Mouse (Mus musculus) megakaryocyte, embryonic 14.5 days (primary cell): Measurements from ENCODE around the gene Calml4. TPM values are rescaled to one million over a fixed set of nuclear protein-coding genes. Genes with fewer than 3 reads are reported as not detected.
"Not testable (repeated sequence)": the region's sequence is repeated elsewhere in the genome, so short reads cannot be mapped to it uniquely, and the experiment has no call there.

ENCODE experiments used
- H3K27me3 ChIP-seq: replicated peaks from 2 replicates; pipeline ENCODE3; 2012; ENCODE audit warnings: inconsistent platforms
- H3K36me3 ChIP-seq: replicated peaks from 2 replicates; pipeline ENCODE3; 2012; ENCODE audit warnings: low read length, inconsistent platforms, mixed read lengths
- H3K4me1 ChIP-seq: 2 replicates; pipeline ENCODE4 v1.6.1; 2012; ENCODE audit warnings: inconsistent platforms
- H3K4me3 ChIP-seq: replicated peaks from 2 replicates; pipeline ENCODE3; 2012; ENCODE audit warnings: moderate library complexity, mild to moderate bottlenecking, inconsistent platforms
- H3K9me3 ChIP-seq: 2 replicates; pipeline ENCODE4 v1.6.1; 2012; ENCODE audit warnings: inconsistent platforms
- FLI1 ChIP-seq: IDR thresholded peaks from 2 replicates; pipeline ENCODE4 v1.6.1; 2012; ENCODE audit warnings: low read length, inconsistent platforms, mixed read lengths
- GATA1 ChIP-seq: IDR thresholded peaks from 3 replicates; pipeline ENCODE4 v1.6.1; 2012; ENCODE audit warnings: mixed read lengths, low read length, inconsistent platforms, borderline replicate concordance
- polyA plus RNA-seq: library from polyadenylated mRNA; stranded (reverse); fragments of >175 nt; gene quantifications from 2 replicates; pipeline ENCODE4 v1.2.3, GENCODE M21; 2012; ENCODE audit warnings: low replicate concordance; ENCODE audit not compliant: insufficient read depth

Calml4 gene
- polyA plus RNA-seq, 1 experiment, result 2.3 TPM

GRCm38 (mm10) chr9:62851571-62851970 is 6.3 kb upstream of the Calml4 start:
- no peaks in the 10 kb centered on the region for H3K27me3 ChIP-seq
- no peaks in the 10 kb centered on the region for H3K9me3 ChIP-seq
- TF ChIP-seq GATA1 (no peak), FLI1 (no peak)
- peaks cover 57% of the 10 kb centered on the region for H3K4me1 ChIP-seq
- peaks cover 53% of the 10 kb centered on the region for H3K36me3 ChIP-seq
- H3K4me3 ChIP-seq, result no peak overlapping the region

GRCm38 (mm10) chr9:62854483-62854882 is 3.4 kb upstream of the Calml4 start:
- Histone ChIP-seq H3K27me3 (peaks cover 8% of the 10 kb centered on the region), H3K4me3 (no peak overlapping the region), H3K4me1 (peaks cover 60% of the 10 kb centered on the region), H3K9me3 (no peaks in the 10 kb centered on the region), H3K36me3 (peaks cover 27% of the 10 kb centered on the region)
- TF ChIP-seq FLI1 (no peak), GATA1 (no peak)

- Histone ChIP-seq H3K9me3 (no peaks in the 10 kb centered on the region), H3K36me3 (peaks cover 2% of the 10 kb centered on the region), H3K27me3 (peaks cover 13% of the 10 kb centered on the region), H3K4me3 (peak overlapping the region; percentile 47), H3K4me1 (peaks cover 50% of the 10 kb centered on the region)
- TF ChIP-seq FLI1 (no peak), GATA1 (no peak)
These were observed 664 bp upstream of the Calml4 start for GRCm38 (mm10) chr9:62857216-62857615.

DNA sequence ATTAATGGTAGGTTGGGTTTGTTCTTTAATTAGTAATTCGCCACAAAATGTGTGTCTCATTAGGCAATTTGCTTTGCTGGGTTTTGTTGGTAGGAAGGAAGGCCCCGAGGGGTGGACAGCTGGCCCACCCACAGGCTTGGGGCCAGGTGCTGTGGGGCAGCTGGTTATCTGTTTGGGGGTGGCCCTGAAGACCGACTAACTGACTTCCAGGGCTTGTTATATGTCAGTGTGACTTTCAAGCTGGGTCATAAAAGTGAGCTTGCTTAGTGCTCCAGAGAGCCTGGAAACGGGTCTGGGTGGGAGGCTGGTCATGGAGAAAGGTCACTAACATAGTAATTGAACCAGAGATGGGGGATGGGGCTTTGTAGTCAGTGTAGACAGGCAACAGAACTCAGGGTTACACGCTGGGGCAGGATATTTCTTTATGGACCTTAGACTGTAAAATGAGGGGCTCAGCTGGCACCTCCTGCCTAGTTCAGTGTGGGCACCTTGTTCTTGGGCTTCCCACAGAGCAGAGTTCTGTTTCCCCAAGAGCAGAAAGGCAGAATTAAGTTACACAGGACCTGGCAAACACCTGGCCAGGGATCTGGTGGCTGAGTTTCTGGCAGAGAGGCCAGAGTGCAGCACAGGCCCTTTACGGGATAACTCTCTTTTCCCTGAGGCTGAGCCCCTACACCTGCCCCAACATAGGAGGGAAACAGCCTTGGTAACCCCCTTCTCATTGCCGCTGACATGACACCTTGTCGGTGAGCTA is 563 bp downstream of the Calml4 start:
- TF ChIP-seq GATA1 (no peak), FLI1 (no peak)
- H3K4me1 ChIP-seq, result peaks cover 50% of the 10 kb centered on the region
- H3K27me3 ChIP-seq, result peaks cover 13% of the 10 kb centered on the region
- H3K9me3 ChIP-seq, result no peaks in the 10 kb centered on the region
- H3K4me3 ChIP-seq, result no peak overlapping the region
- H3K36me3 ChIP-seq, result no peaks in the 10 kb centered on the region

- not testable (repeated sequence) for H3K4me3 ChIP-seq, H3K36me3 ChIP-seq, H3K9me3 ChIP-seq
- peaks cover 35% of the 10 kb centered on the region for H3K4me1 ChIP-seq
- peaks cover 13% of the 10 kb centered on the region for H3K27me3 ChIP-seq
These were observed 2.2 kb downstream of the Calml4 start for GRCm38 (mm10) chr9:62860102-62860501.

- no peaks in the 10 kb centered on the region for H3K9me3 ChIP-seq
- peaks cover 13% of the 10 kb centered on the region for H3K27me3 ChIP-seq
- H3K4me3 ChIP-seq, result no peak overlapping the region
- H3K36me3 ChIP-seq, result no peaks in the 10 kb centered on the region
- TF ChIP-seq FLI1 (no peak), GATA1 (no peak)
- H3K4me1 ChIP-seq, result peaks cover 35% of the 10 kb centered on the region
These were observed 3.0 kb downstream of the Calml4 start for GRCm38 (mm10) chr9:62860866-62861265.

DNA sequence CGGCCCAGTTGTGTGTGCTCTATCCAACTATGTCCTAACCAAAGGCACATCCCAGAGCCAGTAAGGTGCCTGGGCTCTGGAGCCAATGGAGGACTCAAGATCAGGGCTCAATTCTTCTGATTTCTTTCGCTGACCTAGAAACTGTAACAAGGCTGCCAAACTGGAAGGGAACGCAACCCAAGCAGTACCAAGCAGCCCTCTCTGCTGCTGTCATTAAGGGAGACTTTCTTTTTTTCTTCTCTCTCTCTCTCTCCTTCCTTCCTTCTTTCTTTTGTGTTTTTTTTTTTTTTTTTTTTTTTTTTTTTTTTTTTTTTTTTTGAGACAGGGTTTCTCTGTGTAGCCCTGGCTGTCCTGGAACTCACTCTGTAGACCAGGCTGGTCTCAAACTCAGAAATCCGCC is 11.4 kb downstream of the Calml4 start:
- H3K4me3 ChIP-seq, H3K27me3 ChIP-seq, H3K36me3 ChIP-seq, H3K9me3 ChIP-seq: not testable (repeated sequence)
- peaks cover 33% of the 10 kb centered on the region for H3K4me1 ChIP-seq

GRCm38 (mm10) chr9:62870728-62871127 is 12.8 kb downstream of the Calml4 start:
- TF ChIP-seq GATA1 (no peak), FLI1 (no peak)
- Histone ChIP-seq H3K9me3 (no peaks in the 10 kb centered on the region), H3K4me3 (no peak overlapping the region), H3K4me1 (peaks cover 44% of the 10 kb centered on the region), H3K36me3 (peaks cover 12% of the 10 kb centered on the region), H3K27me3 (peaks cover 2% of the 10 kb centered on the region)

DNA sequence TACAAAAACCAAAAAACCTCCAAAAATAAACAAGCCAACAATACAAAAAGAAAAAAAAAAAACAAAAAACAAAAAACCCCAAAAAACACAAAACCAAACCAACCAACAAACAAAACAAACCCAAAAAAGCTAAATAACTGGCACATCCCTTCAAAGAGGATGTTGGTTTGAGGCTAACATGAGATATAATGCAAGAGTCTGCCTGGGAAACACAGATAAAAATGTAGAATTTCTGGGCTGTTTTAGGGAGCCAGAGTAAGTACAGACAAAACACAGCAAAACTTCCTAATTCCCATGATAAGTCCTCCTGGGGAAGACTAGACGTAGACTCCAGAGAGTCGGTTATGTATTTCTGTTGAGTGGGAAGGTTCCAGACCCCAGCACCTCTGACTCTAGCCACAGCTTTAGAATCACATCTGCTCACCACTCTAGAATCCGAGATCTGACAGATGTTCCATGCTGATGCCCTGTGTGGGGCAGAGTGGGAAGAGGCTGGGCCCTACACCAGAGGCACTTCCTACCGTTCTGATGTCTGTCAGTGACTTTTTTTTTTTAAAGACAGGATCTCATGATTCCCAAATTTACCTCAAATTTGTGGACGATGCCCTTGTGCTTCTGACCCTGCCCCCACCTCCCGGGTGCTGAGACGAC is 19.2 kb downstream of the Calml4 start:
- TF ChIP-seq FLI1, result no peak
- TF ChIP-seq GATA1, result no peak
- H3K27me3 ChIP-seq, result no peaks in the 10 kb centered on the region
- H3K4me3 ChIP-seq, result no peak overlapping the region
- peaks cover 47% of the 10 kb centered on the region for H3K36me3 ChIP-seq
- H3K9me3 ChIP-seq, result no peaks in the 10 kb centered on the region
- peaks cover 57% of the 10 kb centered on the region for H3K4me1 ChIP-seq

GRCm38 (mm10) chr9:62877825-62878224 is 19.9 kb downstream of the Calml4 start:
- peaks cover 50% of the 10 kb centered on the region for H3K36me3 ChIP-seq

GRCm38 (mm10) chr9:62881871-62882270 is 24.0 kb downstream of the Calml4 start:
- Histone ChIP-seq H3K9me3 (no peaks in the 10 kb centered on the region), H3K4me1 (peaks cover 31% of the 10 kb centered on the region), H3K27me3 (no peaks in the 10 kb centered on the region), H3K36me3 (peaks cover 75% of the 10 kb centered on the region), H3K4me3 (no peak overlapping the region)
- TF ChIP-seq GATA1 (no peak), FLI1 (no peak)

More at GRCm38 (mm10) chr9:62877825-62878224, 19.9 kb downstream of the Calml4 start:
- peaks cover 58% of the 10 kb centered on the region for H3K4me1 ChIP-seq
- peak overlapping the region; percentile 74 for H3K4me3 ChIP-seq
- TF ChIP-seq GATA1, result no peak
- TF ChIP-seq FLI1, result no peak
- H3K27me3 ChIP-seq, result no peaks in the 10 kb centered on the region
- H3K9me3 ChIP-seq, result no peaks in the 10 kb centered on the region
